Mouse (Mus musculus): Measurements from ENCODE around the gene Gm11596.

GRCm38 (mm10) chr11:99837966-99838365, 44.7 kb upstream of the Gm11596 start, which contains the start of gene 2300003K06Rik:
- TF ChIP-seq EP300 (optimal IDR thresholded peaks at IDR 0.05) (no peak), CTCF (IDR thresholded peaks at IDR 0.05; ENCODE audit: low read depth) (no peak)

Data from stomach, postnatal 0 days (tissue).